Mouse (Mus musculus): ENCODE results near the gene Kank1.

The Kank1 gene

GRCm38 (mm10) chr19:25365698-25366097, 128.9 kb downstream of the Kank1 start:
- DNase-seq (ENCODE audit: low spot score in 2 of 2) = no peak

GRCm38 (mm10) chr19:25366620-25367019, 129.8 kb downstream of the Kank1 start:
- no peak for DNase-seq (ENCODE audit: low spot score in 2 of 2)

DNA sequence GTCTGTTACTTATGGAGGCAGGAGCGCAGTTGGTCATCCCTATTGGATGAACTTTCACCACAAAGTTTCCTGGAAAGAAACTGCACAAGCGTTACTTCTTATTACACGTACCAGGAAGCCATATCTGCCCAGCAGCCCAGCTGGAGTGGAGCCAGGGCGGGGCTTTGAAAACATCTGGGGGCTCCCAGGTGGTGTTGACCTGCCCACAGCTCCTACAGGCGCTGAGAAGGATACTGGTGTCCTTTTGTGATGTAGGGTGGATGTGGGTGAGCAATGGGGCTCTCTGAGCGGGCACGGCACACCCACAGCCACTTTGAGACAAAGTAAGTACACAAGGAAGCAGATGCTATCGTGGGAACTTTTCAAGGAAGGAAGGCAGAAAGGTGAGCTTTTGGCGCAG, 133.7 kb downstream of the Kank1 start:
- no peak for DNase-seq (ENCODE audit: low spot score in 2 of 2)

- no peak for DNase-seq (ENCODE audit: low spot score in 2 of 2)
These were observed 136.0 kb downstream of the Kank1 start for GRCm38 (mm10) chr19:25372794-25373193.

GRCm38 (mm10) chr19:25373594-25373993, 136.8 kb downstream of the Kank1 start:
- no peak for DNase-seq (ENCODE audit: low spot score in 2 of 2)

- DNase-seq (ENCODE audit: low spot score in 2 of 2) = no peak
These were observed 137.4 kb downstream of the Kank1 start for GRCm38 (mm10) chr19:25374191-25374590.

DNA sequence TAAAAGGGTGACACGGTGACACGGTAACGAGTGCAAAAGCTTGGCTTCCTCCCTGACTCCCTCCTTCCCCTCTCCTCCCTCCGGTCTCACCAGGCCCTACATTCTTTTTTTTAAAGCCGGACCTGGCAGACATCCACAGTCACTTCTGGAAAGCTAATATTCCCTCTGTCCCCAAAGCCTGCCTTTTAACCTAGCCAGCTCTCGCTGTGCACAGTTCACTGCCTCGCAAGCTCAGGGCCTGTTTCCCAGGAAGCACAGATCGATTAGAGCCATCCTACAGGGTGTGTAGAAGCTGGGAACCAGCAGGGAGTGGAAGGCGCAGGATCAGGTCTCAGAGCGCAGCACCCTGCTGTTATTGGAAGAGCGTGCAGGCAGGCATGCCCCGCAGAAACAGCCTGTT, 138.2 kb downstream of the Kank1 start:
- no peak for DNase-seq (ENCODE audit: low spot score in 2 of 2)

DNA sequence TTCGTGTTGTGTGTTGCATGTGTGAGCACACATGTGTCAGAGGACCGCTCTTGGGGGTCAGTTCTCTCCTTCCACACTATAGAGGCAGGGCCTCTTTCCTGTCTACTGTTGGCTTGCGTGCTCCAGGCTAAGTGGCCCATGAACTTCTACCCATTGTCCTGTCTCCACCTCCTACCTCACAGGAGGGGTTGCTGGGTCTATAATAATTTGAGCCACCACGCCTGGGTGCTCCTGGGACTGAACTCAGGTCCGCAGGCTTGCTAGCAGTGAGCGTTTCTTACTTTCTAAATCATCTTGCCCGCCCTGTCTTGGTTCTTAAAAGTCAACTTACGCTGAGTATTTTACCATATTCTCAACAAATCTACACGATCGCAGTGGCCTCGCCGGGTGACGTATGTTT, 140.1 kb downstream of the Kank1 start:
- DNase-seq (ENCODE audit: low spot score in 2 of 2) = no peak

DNA sequence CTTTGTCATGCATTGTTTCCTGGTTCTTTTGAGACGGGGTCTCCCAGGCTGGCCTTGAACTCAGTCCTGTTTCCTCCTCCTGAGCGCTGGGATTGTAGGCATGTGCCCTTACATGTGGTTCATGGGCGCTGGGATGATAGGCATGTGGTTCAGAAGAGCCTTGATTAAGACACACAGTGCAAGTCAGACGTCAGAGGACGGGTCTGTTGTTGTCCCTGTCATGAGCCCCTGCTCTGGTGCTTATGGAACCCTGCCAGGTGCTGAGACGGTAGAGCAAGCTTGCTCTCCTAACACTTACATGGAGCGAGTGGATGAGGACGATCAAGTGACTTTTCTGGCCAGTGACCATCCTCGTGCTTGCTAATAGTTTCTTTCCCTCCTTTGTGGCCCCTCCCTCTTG, 143.9 kb downstream of the Kank1 start:
- DNase-seq (ENCODE audit: low spot score in 2 of 2) = no peak

GRCm38 (mm10) chr19:25381972-25382371, 145.2 kb downstream of the Kank1 start:
- DNase-seq (ENCODE audit: low spot score in 2 of 2) = no peak

- DNase-seq (ENCODE audit: low spot score in 2 of 2) = no peak
These were observed 145.7 kb downstream of the Kank1 start for GRCm38 (mm10) chr19:25382494-25382893.

GRCm38 (mm10) chr19:25383386-25384146, 146.8 kb downstream of the Kank1 start:
- DNase-seq (ENCODE audit: low spot score in 2 of 2) = no peak

DNA sequence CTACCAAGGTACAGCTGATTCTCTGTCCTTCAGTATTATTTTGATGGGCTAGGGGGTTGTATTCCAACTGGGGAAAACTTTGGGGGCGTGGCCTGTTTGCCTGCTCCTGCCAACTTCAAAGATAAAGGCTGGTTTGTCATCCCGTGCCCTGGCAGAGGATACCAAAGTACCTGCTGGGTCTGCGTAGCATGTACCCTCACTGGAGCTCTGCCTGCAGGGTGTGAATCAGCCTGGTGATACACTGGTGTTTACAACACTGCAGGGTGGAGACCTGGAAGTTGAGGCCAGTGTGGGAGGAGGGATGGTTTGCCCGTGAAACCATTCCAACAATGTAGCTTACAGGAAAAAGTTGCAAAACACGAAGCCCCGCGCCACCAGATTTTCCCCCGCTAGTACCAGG, 149.2 kb downstream of the Kank1 start:
- no peak for DNase-seq (ENCODE audit: low spot score in 2 of 2)

GRCm38 (mm10) chr19:25386679-25387470, 150.1 kb downstream of the Kank1 start:
- DNase-seq (ENCODE audit: low spot score in 2 of 2) = no peak

DNA sequence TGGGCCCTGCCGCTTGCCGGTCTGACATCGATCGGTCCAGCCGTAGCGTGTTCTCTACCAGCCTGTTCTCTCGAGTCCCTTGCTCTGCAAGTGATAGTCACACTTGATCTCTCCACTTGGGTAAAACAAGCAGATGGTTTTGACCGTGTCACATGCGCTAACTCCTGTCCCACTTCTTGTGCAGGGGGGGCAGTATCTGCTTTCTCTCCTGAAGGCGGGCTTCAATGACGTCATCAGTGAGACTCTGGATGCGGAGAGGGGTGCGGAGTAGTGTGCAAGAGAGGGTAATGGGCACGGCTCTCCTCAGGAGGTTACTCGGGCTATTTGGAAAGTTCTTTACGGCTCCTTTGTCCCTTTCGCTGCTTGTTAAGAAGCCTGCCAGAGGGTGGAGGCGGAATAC, 151.1 kb downstream of the Kank1 start:
- no peak for DNase-seq (ENCODE audit: low spot score in 2 of 2)

DNA sequence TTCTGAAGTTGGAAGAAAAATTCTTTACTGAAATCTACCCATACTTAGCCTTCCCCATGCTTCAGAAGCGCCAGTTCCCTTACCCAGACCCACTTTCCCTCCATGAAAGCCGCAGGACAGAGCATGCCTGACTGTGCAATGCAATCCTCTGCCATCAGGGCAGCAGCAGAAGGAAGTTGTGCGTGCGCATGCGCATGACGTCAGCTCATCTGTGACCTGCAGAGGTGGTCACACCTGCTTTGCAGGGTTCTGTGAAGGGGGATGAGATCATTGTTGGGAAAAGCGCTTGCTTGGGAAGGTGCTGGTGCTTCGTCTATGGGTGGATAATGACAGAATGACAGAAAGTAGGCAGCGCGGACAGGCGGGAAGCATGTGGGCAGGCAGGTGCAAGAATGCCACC, 155.4 kb downstream of the Kank1 start:
- no peak for DNase-seq (ENCODE audit: low spot score in 2 of 2)

- DNase-seq (ENCODE audit: low spot score in 2 of 2) = peak in 1 of 2 experiments; percentile 42
These were observed 158.3 kb downstream of the Kank1 start for GRCm38 (mm10) chr19:25395035-25395434.

GRCm38 (mm10) chr19:25396709-25397266, 160.0 kb downstream of the Kank1 start:
- DNase-seq (ENCODE audit: low spot score in 2 of 2) = no peak

- no peak for DNase-seq (ENCODE audit: low spot score in 2 of 2)
These were observed 162.9 kb downstream of the Kank1 start for GRCm38 (mm10) chr19:25399511-25400211.

GRCm38 (mm10) chr19:25400212-25400913, 163.6 kb downstream of the Kank1 start:
- no peak for DNase-seq (ENCODE audit: low spot score in 2 of 2)

DNA sequence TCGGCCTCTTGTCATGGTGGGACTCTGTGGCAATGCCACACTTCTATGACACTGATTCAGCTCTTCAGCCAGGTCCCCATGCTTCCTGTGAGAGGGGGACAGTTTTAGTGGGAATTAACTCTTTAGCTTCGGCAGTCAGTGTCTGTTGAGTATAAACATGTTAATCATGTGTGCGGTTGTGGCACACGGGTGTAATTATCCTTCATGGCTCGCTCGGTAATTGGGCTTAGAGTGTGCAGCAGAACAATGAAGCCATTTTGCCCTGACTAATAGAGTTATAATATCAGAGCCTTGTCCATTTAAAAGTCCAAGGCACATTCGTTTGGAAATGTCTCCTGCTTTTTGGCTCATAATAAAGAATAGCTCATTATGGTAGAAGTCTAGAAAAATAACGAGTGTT, 164.7 kb downstream of the Kank1 start:
- no peak for DNase-seq (ENCODE audit: low spot score in 2 of 2)

DNA sequence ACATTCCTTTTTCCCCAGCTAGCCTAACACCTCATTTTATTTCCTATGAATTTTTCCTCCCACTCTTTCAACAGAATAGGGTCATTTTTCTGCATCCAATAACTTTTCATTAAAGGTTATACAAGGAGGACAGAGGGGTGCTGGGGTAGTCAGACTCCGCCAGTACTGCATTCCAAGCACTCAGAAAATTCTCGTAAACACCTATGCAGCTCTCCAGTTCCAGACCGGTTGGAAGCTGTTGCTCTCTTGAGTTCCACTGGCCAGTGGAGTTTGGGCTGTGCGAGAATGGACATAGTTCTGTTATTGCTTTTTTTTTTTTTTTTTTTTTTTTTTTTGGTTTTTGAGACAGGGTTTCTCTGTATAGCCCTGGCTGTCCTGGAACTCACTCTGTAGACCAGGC, 167.4 kb downstream of the Kank1 start:
- DNase-seq (ENCODE audit: low spot score in 2 of 2) = no peak

Measured in frontal cortex, postnatal 10 days (tissue).